Mouse (Mus musculus) midbrain, embryonic 10.5 days (tissue): ENCODE measurements around the gene Lyst. TPM values are rescaled to one million over a fixed set of nuclear protein-coding genes. Genes with fewer than 3 reads are reported as not detected.
"Not testable (repeated sequence)": the region's sequence is repeated elsewhere in the genome, so short reads cannot be mapped to it uniquely, and the experiment has no call there.

ENCODE experiments used
- DNase-seq: peaks from one replicate; pipeline ENCODE4 v3.0.0-alpha.2; 2017; ENCODE audit warnings: low spot score
- H3K27ac ChIP-seq: fragments of 300-500 bp; sonication (generic); replicated peaks from 2 replicates; pipeline ENCODE4 v1.5.1; 2016; ENCODE audit warnings: mild to moderate bottlenecking
- H3K27me3 ChIP-seq: fragments of 300-500 bp; sonication (generic); 2 replicates; pipeline ENCODE4 v1.6.1; 2016; ENCODE audit warnings: low read depth, mild to moderate bottlenecking; ENCODE audit not compliant: poor library complexity, severe bottlenecking
- H3K36me3 ChIP-seq: fragments of 300-500 bp; sonication (generic); 2 replicates; pipeline ENCODE4 v1.6.1; 2016; ENCODE audit warnings: mild to moderate bottlenecking, moderate library complexity
- H3K4me1 ChIP-seq: fragments of 300-500 bp; sonication (generic); 2 replicates; pipeline ENCODE4 v1.6.1; 2016
- H3K4me3 ChIP-seq: fragments of 300-500 bp; sonication (generic); 2 replicates; pipeline ENCODE4 v1.5.1; 2016; ENCODE audit warnings: mild to moderate bottlenecking, moderate library complexity
- H3K9me3 ChIP-seq: fragments of 300-500 bp; sonication (generic); replicated peaks from 2 replicates; pipeline ENCODE4 v1.6.1; 2016; ENCODE audit warnings: mild to moderate bottlenecking
- WGBS: fragments of 180-500 bp; shearing (Covaris S2); methylation state at CpG from one replicate; pipeline ENCODE4 v1.1.7; 2016; 5-methylcytosine and 5-hydroxymethylcytosine counted together
- polyA plus RNA-seq: library from polyadenylated mRNA; unstranded; fragments of >200 nt; fragmentation: Nextera tagmentation; extraction: Ambion mirVana; gene quantifications from 2 replicates; pipeline ENCODE4 v1.2.1, GENCODE M21; 2016

The Lyst gene
- polyA plus RNA-seq, 1 experiment from 2014 or later, result 1.9 TPM

DNA sequence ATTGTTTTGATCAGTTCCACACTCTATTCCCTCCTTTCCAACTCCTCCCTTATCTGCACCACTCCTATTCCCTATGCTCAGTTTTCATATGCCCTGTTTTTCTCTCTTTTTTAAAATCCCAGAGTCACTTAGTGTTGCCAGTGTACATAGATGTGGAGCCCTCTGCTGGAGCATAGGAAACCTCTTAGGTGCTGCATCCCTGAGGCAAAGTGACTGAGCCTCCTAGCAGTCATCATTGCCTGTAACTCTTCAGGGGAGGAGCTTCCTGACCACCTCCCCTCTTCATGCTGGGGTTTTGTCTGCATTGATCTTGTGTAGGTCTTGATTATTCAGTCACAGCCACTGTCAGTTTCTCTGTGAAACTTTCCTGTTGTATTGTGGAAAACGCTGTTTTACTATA, 22.7 kb downstream of the Lyst start:
- peaks cover 8% of the 10 kb centered on the region; the same call in 1 of the 2 replicates for H3K36me3 ChIP-seq
- no peaks in the 10 kb centered on the region for H3K4me1 ChIP-seq
- DNase-seq, result no peak
- no peaks in the 10 kb centered on the region for H3K9me3 ChIP-seq
- 77% methylated on average over 1 of the region's 1 CpGs for WGBS
- no peak overlapping the region for H3K4me3 ChIP-seq
- H3K27me3 ChIP-seq, result no peaks in the 10 kb centered on the region
- H3K27ac ChIP-seq, result no peak overlapping the region

DNA sequence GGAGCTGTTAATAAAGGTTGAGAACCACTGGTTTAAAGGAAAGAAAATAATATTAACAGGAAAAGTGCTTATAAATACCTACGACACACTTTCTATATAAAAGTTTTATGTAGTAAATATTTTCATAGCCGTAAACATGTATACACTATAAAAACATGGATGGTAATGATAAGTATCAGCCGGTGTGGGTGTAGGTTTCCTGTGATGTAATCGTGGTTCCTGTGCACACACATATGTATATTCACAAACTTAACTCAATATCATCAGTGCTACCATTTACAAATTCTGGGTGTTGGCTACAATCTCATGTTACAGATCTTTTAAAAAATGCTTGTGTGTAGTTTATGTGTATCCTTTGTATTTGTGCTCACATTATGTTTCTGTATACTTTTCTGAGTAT, 24.0 kb downstream of the Lyst start:
- DNase-seq, result no peak
- H3K27me3 ChIP-seq, result no peaks in the 10 kb centered on the region
- no peak overlapping the region for H3K27ac ChIP-seq
- H3K4me3 ChIP-seq, result no peak overlapping the region
- peaks cover 11% of the 10 kb centered on the region; the same call in 1 of the 2 replicates for H3K36me3 ChIP-seq
- no peaks in the 10 kb centered on the region for H3K9me3 ChIP-seq
- H3K4me1 ChIP-seq, result no peaks in the 10 kb centered on the region
- 96% methylated on average over 4 of the region's 4 CpGs for WGBS

DNA sequence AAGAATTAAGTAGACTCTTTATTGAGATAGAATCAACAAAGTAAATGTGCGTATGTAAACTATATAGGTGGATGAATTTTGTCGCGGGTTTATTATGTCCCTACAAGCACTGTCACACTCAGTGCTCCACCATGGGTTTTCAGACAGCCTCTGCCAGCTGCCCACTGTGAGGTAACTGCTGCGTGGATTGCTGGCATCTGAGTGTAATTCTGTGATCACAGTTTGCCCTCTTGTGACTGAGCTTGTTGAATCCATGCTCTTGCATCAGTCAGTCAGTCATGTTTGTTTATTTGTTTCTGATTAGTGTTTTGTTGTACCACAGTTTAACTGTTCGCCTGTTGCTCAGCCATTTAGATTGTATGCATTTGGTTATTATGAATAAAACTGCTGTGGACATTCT, 31.3 kb downstream of the Lyst start:
- Histone ChIP-seq H3K9me3 (no peaks in the 10 kb centered on the region), H3K4me1 (no peaks in the 10 kb centered on the region), H3K27me3 (no peaks in the 10 kb centered on the region), H3K27ac (no peak overlapping the region), H3K4me3 (no peak overlapping the region), H3K36me3 (peaks cover 11% of the 10 kb centered on the region; the same call in 1 of the 2 replicates)
- no peak for DNase-seq
- WGBS, result 84% methylated on average over 5 of the region's 5 CpGs

DNA sequence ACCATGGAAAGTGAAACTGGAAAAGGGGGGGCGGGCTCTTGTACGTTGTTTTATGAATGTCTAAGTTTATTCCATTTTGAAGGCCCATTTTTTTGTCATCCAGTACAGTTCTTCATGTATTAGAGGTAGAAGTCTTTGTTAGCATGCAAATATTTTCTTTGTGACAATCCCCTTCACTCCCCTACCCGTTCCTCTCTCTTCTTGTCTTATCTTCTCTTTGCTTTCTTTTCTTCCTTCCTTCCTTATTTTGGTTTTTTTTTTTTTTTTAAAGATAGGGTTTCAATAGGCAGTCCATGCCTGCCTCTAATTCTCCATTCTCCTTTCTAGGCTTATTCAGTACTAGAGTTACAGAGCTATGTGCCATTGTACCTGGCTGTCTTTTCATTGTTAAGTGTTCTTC, 32.4 kb downstream of the Lyst start:
- whole genome bisulfite sequencing, result 89% methylated on average over 3 of the region's 3 CpGs
- Histone ChIP-seq H3K27me3 (no peaks in the 10 kb centered on the region), H3K36me3 (peaks cover 4% of the 10 kb centered on the region; the same call in 1 of the 2 replicates), H3K9me3 (no peaks in the 10 kb centered on the region), H3K27ac (no peak overlapping the region), H3K4me3 (no peak overlapping the region), H3K4me1 (no peaks in the 10 kb centered on the region)
- no peak for DNase-seq

DNA sequence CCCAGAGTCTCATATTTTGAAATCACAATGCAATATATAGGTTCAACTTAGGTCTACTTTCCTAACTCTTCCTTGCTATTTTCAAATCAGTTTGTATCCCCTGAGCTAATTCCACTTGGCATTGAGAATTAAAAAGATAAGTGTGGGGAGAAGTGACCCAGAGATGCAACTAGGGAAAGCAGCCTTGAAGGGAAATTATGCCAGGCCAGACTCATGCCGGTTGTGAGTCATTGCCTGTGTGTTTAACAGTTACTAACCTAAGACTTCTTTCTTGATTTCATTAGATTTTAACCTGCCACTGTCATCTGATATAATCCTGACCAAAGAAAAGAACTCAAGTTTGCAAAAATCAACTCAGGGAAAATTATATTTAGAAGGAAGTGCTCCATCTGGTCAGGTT, 43.5 kb downstream of the Lyst start:
- H3K27me3 ChIP-seq, result no peaks in the 10 kb centered on the region
- peaks cover 16% of the 10 kb centered on the region for H3K4me1 ChIP-seq
- DNase-seq, result no peak
- WGBS, result 84% methylated on average over 1 of the region's 1 CpGs
- H3K4me3 ChIP-seq, result no peak overlapping the region
- H3K9me3 ChIP-seq, result no peaks in the 10 kb centered on the region
- no peak overlapping the region for H3K27ac ChIP-seq
- H3K36me3 ChIP-seq, result no peaks in the 10 kb centered on the region

DNA sequence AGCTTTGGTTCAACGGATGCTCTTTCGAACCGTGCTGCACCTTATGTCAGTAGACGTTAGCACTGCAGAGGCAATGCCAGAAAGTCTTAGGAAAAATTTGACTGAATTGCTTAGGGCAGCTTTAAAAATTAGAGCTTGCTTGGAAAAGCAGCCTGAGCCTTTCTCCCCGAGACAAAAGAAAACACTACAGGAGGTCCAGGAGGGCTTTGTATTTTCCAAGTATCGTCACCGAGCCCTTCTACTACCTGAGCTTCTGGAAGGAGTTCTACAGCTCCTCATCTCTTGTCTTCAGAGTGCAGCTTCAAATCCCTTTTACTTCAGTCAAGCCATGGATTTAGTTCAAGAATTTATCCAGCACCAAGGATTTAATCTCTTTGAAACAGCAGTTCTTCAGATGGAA, 44.5 kb downstream of the Lyst start:
- Histone ChIP-seq H3K27me3 (no peaks in the 10 kb centered on the region), H3K27ac (no peak overlapping the region)
- 31% methylated on average over 7 of the region's 7 CpGs for WGBS

DNA sequence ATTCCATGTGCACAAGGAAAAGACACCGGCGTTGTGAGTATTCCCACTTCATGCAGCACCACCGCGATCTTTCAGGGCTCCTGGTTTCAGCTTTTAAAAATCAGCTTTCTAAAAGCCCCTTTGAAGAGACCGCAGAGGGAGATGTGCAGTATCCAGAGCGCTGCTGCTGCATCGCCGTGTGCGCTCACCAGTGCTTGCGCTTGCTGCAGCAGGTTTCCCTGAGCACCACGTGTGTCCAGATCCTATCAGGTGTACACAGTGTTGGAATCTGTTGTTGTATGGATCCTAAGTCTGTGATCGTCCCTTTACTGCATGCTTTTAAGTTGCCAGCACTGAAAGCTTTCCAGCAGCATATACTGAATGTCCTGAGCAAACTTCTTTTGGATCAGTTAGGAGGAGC, 45.0 kb downstream of the Lyst start:
- Histone ChIP-seq H3K4me1 (peaks cover 17% of the 10 kb centered on the region), H3K27ac (no peak overlapping the region), H3K4me3 (no peak overlapping the region), H3K27me3 (no peaks in the 10 kb centered on the region), H3K36me3 (no peaks in the 10 kb centered on the region), H3K9me3 (no peaks in the 10 kb centered on the region)
- no peak for DNase-seq
- 51% methylated on average over 12 of the region's 12 CpGs for WGBS

More for the DNA sequence above, 44.5 kb downstream of the Lyst start:
- Histone ChIP-seq H3K36me3 (no peaks in the 10 kb centered on the region), H3K4me1 (peaks cover 17% of the 10 kb centered on the region), H3K4me3 (no peak overlapping the region), H3K9me3 (no peaks in the 10 kb centered on the region)
- DNase-seq, result no peak

DNA sequence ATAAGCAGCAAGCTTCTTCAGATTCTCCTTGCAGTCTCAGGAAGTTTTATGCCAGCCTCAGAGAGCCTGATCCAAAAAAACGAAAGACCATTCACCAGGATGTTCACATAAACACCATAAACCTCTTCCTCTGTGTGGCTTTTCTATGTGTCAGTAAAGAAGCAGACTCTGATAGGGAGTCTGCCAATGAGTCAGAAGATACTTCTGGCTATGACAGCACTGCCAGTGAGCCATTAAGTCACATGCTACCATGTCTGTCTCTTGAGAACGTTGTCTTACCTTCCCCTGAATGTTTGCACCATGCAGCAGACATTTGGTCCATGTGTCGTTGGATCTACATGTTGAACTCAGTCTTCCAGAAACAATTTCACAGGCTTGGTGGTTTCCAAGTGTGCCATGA, 47.4 kb downstream of the Lyst start:
- H3K27ac ChIP-seq, result no peak overlapping the region
- 82% methylated on average over 3 of the region's 3 CpGs for WGBS
- no peaks in the 10 kb centered on the region for H3K27me3 ChIP-seq
- no peak for DNase-seq
- H3K4me3 ChIP-seq, result no peak overlapping the region
- H3K36me3 ChIP-seq, result no peaks in the 10 kb centered on the region
- no peaks in the 10 kb centered on the region for H3K9me3 ChIP-seq
- H3K4me1 ChIP-seq, result peaks cover 17% of the 10 kb centered on the region

DNA sequence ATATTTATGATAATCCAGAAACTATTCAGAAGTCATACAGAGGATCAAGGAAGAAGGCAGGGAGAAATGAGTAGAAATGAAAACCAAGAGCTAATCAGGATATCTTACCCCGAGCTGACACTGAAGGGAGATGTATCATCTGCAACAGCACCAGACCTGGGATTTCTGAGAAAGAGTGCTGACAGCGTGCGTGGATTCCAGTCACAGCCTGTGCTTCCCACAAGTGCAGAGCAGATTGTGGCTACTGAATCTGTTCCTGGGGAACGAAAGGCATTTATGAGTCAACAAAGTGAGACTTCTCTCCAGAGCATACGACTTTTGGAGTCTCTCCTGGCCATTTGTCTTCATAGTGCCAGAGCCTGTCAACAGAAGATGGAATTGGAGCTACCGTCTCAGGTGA, 47.8 kb downstream of the Lyst start:
- WGBS, result 90% methylated on average over 6 of the region's 6 CpGs

DNA sequence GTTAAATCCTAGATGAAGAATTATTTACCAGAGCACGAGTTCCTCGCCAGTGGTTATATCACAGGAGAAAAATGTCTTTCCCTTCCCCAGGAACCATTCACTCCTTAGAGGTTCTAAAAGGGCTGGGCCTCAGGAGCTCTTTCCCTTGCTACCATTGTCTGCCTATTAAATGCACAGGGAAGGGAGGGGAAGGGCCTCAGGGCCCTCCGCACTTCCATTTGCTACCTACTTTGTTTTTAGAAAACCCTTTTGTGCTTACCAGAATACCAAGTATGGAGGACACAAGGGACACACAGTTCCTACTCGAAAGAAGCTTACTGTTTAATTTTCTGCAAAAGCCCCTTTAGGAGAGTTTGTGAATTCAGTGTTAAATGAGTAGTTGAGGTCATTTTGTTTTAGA, 48.5 kb downstream of the Lyst start:
- Histone ChIP-seq H3K36me3 (no peaks in the 10 kb centered on the region), H3K27me3 (no peaks in the 10 kb centered on the region), H3K4me1 (peaks cover 17% of the 10 kb centered on the region), H3K4me3 (no peak overlapping the region), H3K9me3 (no peaks in the 10 kb centered on the region), H3K27ac (no peak overlapping the region)
- WGBS, result 43% methylated on average over 4 of the region's 4 CpGs
- no peak for DNase-seq

More for the DNA sequence above, 47.8 kb downstream of the Lyst start:
- no peaks in the 10 kb centered on the region for H3K9me3 ChIP-seq
- no peak for DNase-seq
- H3K4me3 ChIP-seq, result no peak overlapping the region
- no peaks in the 10 kb centered on the region for H3K27me3 ChIP-seq
- H3K4me1 ChIP-seq, result peaks cover 17% of the 10 kb centered on the region
- H3K27ac ChIP-seq, result no peak overlapping the region
- no peaks in the 10 kb centered on the region for H3K36me3 ChIP-seq

DNA sequence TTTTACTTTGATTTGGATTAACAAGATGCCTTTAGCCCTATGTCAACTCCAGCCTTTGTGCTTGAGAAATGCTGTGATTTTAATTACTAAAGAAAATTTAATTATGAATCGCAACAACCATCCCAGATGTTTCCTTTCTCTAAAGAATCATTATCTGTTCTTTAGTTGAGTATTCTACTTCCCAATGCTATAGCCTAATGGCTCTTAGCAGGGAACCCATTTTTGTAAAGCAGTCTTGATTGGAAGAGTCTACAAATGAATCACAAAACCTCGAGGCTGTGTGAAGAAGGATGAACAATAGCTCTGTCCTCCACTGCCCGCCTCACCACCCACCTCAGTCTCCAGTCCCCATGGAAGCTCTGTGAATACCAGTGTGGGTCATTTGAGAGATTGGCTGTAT, 57.1 kb downstream of the Lyst start:
- no peaks in the 10 kb centered on the region for H3K27me3 ChIP-seq
- WGBS, result 69% methylated on average over 3 of the region's 3 CpGs
- no peaks in the 10 kb centered on the region for H3K9me3 ChIP-seq
- no peak overlapping the region for H3K4me3 ChIP-seq
- H3K36me3 ChIP-seq, result no peaks in the 10 kb centered on the region
- DNase-seq, result no peak
- no peak overlapping the region for H3K27ac ChIP-seq
- H3K4me1 ChIP-seq, result no peaks in the 10 kb centered on the region

DNA sequence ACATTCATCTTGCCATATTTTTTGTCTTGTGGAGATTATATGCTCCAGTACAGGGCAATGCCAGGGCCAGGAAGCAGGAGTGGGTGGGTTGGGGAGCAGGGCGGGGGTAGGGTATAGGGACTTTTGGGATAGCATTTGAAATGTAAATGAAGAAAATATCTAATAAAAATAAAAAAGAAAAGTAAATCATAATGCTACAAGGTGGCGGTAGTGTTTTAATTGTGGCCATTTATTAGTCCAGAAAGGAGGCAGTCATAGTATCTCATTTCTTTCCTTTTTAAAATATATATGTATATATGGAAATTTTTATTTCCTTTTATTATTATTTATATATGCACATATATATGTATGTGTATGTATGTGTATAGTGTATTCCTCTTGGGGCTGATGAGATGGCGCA, 65.3 kb downstream of the Lyst start:
- 97% methylated on average over 3 of the region's 3 CpGs for WGBS
- Histone ChIP-seq H3K36me3 (no peaks in the 10 kb centered on the region), H3K9me3 (no peaks in the 10 kb centered on the region), H3K27ac (no peak overlapping the region), H3K4me3 (no peak overlapping the region), H3K4me1 (no peaks in the 10 kb centered on the region), H3K27me3 (no peaks in the 10 kb centered on the region)
- no peak for DNase-seq

DNA sequence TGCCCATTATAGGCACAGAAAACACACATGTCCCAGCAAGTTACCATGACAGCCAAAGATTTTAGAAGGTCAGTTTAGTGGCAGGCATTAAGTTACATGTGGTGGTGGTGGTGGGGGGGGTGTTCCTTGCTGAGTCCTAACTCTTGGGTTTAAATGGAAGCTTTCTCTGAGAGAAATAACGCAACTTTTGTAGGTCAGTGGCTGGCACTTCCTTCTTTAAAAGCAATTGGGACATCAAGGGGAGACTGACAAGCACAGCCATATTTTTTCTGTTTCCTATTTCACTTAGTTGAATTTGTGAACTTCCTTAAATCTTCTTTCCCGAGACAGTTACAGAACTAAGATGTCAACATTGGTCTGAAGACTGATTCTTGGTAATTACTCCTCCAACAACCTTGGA, 75.9 kb downstream of the Lyst start:
- DNase-seq, H3K9me3 ChIP-seq, H3K27ac ChIP-seq, H3K27me3 ChIP-seq, H3K4me1 ChIP-seq, H3K36me3 ChIP-seq, H3K4me3 ChIP-seq: not testable (repeated sequence)
- 92% methylated on average over 2 of the region's 2 CpGs for WGBS

DNA sequence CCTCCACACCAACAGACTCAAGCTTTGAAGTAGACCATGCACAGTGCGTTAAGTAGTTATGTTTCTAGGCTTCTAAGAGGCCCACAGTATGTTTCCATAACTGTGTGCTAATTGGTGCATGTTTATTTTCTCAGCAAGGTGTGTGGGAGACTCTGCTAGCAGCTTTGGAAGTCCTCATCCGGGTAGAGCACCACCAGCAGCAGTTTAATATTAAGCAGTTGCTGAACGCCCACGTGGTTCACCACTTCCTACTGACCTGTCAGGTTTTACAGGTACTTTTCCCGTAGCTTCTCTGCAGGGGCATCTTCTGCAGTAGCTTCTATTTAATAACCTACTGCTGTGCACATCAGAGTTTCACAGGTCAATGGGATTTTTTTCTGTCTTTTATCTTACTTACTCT, 80.5 kb downstream of the Lyst start:
- 65% methylated on average over 5 of the region's 5 CpGs for WGBS
- H3K4me1 ChIP-seq, result no peaks in the 10 kb centered on the region
- H3K36me3 ChIP-seq, result peaks cover 3% of the 10 kb centered on the region; the same call in 1 of the 2 replicates
- no peaks in the 10 kb centered on the region for H3K9me3 ChIP-seq
- no peaks in the 10 kb centered on the region for H3K27me3 ChIP-seq
- no peak for DNase-seq
- H3K4me3 ChIP-seq, result no peak overlapping the region
- H3K27ac ChIP-seq, result no peak overlapping the region
